Mouse (Mus musculus) forebrain, embryonic 10.5 days (tissue): ENCODE data around the gene Zfp12. TPM values are rescaled to one million over a fixed set of nuclear protein-coding genes. Genes with fewer than 3 reads are reported as not detected.

Source experiments
- DNase-seq: peaks from one replicate; pipeline ENCODE4 v3.0.0-alpha.2; 2017; ENCODE audit warnings: low spot score; ENCODE audit errors: extremely low spot score
- H3K27ac ChIP-seq: fragments of 300-500 bp; sonication (generic); 2 replicates; pipeline ENCODE4 v1.5.1; 2016; ENCODE audit warnings: mild to moderate bottlenecking
- H3K27me3 ChIP-seq: fragments of 300-500 bp; sonication (generic); 2 replicates; pipeline ENCODE4 v1.6.1; 2016; ENCODE audit warnings: mild to moderate bottlenecking; ENCODE audit not compliant: poor library complexity, severe bottlenecking
- H3K36me3 ChIP-seq: fragments of 300-500 bp; sonication (generic); replicated peaks from 2 replicates; pipeline ENCODE4 v1.6.1; 2016; ENCODE audit warnings: mild to moderate bottlenecking, moderate library complexity
- H3K4me1 ChIP-seq: fragments of 300-500 bp; sonication (generic); 2 replicates; pipeline ENCODE4 v1.6.1; 2016
- H3K4me3 ChIP-seq: fragments of 300-500 bp; sonication (generic); 2 replicates; pipeline ENCODE4 v1.5.1; 2016; ENCODE audit warnings: mild to moderate bottlenecking, moderate library complexity
- H3K9me3 ChIP-seq: fragments of 300-500 bp; sonication (generic); 2 replicates; pipeline ENCODE4 v1.6.1; 2016; ENCODE audit warnings: mild to moderate bottlenecking, moderate library complexity
- WGBS: fragments of 180-500 bp; shearing (Covaris S2); methylation state at CpG from one replicate; pipeline ENCODE4 v1.1.7; 2016; 5-methylcytosine and 5-hydroxymethylcytosine counted together
- polyA plus RNA-seq: library from polyadenylated mRNA; unstranded; fragments of >200 nt; fragmentation: Nextera tagmentation; extraction: Ambion mirVana; gene quantifications from 2 replicates; pipeline ENCODE4 v1.2.1, GENCODE M21; 2016

Zfp12 gene
- polyA plus RNA-seq, 1 experiment from 2014 or later = 19.7 TPM

DNA sequence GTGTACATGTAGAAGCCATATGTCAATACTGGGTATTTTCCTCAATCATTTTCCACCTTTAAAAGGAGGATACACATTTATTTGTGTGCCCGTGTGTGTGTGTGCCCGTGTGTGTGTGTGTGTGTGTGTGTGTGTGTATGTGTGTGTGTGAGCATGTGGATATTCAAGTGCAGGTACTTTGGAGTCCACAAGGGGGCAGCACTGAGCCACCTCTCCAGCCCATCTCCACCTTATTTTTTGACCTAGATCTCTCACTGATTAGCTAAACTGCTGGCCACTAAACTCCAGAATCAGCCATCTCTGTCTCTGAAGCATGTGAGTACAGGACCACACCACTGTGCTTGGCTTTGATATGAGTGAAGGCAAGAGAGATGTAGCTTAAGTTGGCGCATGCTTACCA is 59.9 kb downstream of the Zfp12 start:
- Histone ChIP-seq H3K9me3 (no peaks in the 10 kb centered on the region; the same call in 1 of the 2 replicates), H3K4me1 (peaks cover 15% of the 10 kb centered on the region), H3K27ac (no peak overlapping the region), H3K36me3 (peaks cover 37% of the 10 kb centered on the region), H3K27me3 (peaks cover 54% of the 10 kb centered on the region), H3K4me3 (no peak overlapping the region)
- DNase-seq = no peak
- 85% methylated on average over 3 of the region's 3 CpGs for WGBS

DNA sequence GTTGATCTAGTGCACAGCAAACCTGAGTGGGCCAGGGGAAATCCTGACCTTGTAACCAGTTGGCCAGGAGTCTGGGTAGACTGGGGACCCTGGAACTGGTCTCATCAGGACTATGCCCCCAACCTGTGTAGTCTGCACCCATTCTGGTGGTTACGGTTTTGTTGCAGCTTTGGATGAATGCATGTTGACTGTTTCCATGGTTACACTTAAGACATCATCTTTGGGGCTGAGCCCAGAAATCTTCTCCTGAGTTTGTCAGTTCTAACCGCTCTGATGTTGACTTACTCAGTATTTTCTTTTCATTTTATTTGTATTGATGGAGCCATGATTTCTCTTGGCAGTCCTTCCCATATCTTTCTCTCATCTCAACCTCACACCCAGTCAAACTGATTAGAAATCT is 60.4 kb downstream of the Zfp12 start:
- no peak overlapping the region for H3K27ac ChIP-seq
- no peaks in the 10 kb centered on the region; the same call in 1 of the 2 replicates for H3K9me3 ChIP-seq
- H3K4me1 ChIP-seq = peaks cover 15% of the 10 kb centered on the region
- H3K4me3 ChIP-seq = no peak overlapping the region
- WGBS = 92% methylated on average over 2 of the region's 2 CpGs
- no peak for DNase-seq
- peaks cover 42% of the 10 kb centered on the region for H3K36me3 ChIP-seq
- H3K27me3 ChIP-seq = peaks cover 49% of the 10 kb centered on the region

DNA sequence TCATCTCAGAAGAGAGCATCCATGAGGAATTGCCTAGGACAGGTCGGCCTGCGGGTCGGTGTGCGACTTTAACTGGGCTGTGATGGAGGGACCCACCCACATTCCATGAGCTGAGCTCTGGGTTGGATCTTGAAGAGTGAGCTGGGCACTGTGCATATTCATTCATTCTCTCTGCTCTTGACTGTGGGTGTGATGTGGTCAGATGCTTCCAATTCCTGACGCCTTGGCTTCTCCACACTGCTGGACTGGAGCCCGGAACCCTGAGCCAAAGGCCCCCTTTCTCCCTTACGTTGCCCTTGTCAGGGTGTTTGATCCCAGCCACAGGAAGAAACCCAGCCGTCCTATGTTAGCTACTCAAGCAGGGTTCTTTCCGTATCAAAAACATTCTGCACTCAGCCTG is 63.0 kb downstream of the Zfp12 start:
- Histone ChIP-seq H3K4me1 (peaks cover 11% of the 10 kb centered on the region), H3K9me3 (no peaks in the 10 kb centered on the region; the same call in 1 of the 2 replicates), H3K4me3 (no peak overlapping the region), H3K27me3 (peaks cover 22% of the 10 kb centered on the region), H3K36me3 (peaks cover 69% of the 10 kb centered on the region), H3K27ac (no peak overlapping the region)
- 94% methylated on average over 9 of the region's 9 CpGs for WGBS
- no peak for DNase-seq

DNA sequence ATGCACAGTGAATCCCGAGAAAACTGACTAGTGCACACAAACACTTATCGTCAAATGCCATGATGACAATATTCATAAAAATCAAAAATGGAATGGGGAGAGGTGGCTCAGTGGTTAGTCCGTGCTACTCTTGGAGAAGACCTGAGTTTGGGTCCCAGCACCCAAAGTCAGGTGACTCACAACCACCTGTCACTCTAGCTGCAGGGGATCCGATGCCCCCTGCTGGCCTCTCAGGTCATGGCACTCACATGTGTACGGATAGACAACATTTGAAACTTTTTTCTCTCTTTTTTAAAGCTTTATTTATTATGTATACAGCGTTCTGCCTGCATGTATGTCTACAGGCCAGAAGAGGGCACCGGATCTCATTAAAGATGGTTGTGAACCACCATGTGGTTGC is 63.4 kb downstream of the Zfp12 start:
- H3K4me1 ChIP-seq = peaks cover 7% of the 10 kb centered on the region
- peaks cover 18% of the 10 kb centered on the region for H3K27me3 ChIP-seq
- H3K9me3 ChIP-seq = no peaks in the 10 kb centered on the region; the same call in 1 of the 2 replicates
- WGBS = 92% methylated on average over 7 of the region's 7 CpGs
- DNase-seq = no peak
- H3K27ac ChIP-seq = no peak overlapping the region
- H3K4me3 ChIP-seq = no peak overlapping the region
- peaks cover 73% of the 10 kb centered on the region for H3K36me3 ChIP-seq

Other genes starting within 250 kb of the Zfp12 start
- gene Rnf216, start 122.2 kb upstream of the Zfp12 start, polyA plus RNA-seq = 44.4 and 48.0 TPM in 2 replicates
- gene Olfr718-ps1, start 87.6 kb upstream of the Zfp12 start, polyA plus RNA-seq = 0.02 TPM in 1 of 2 replicates, not detected in the other
- gene Rbak, start 54.4 kb upstream of the Zfp12 start, polyA plus RNA-seq = 14.4 and 15.6 TPM in 2 replicates
- gene Spdye4b, start 54.1 kb upstream of the Zfp12 start, polyA plus RNA-seq = not detected in 2 replicates
- not detected in 2 replicates for gene Spdye4a, start 8.3 kb upstream of the Zfp12 start, polyA plus RNA-seq
- 3.1 and 3.4 TPM in 2 replicates for gene Zfp316, start 34.9 kb downstream of the Zfp12 start, polyA plus RNA-seq
- gene Zfp853, start 58.5 kb downstream of the Zfp12 start, polyA plus RNA-seq = not detected in 2 replicates
- 64.0 and 68.4 TPM in 2 replicates for gene E130309D02Rik, start 80.2 kb downstream of the Zfp12 start, polyA plus RNA-seq
- gene Zdhhc4, start 94.1 kb downstream of the Zfp12 start, polyA plus RNA-seq = 70.2 and 70.9 TPM in 2 replicates
- gene Grid2ip, start 122.2 kb downstream of the Zfp12 start, polyA plus RNA-seq = 0.19 and 0.37 TPM in 2 replicates
- 200 and 201 TPM in 2 replicates for gene Kdelr2, start 168.7 kb downstream of the Zfp12 start, polyA plus RNA-seq
- 14.2 and 14.3 TPM in 2 replicates for gene Daglb, start 229.4 kb downstream of the Zfp12 start, polyA plus RNA-seq